Comparison of ENCODE assay signal across 27 mouse cellular contexts in genomic region chr11:85805779-85806178, GRCm38 (mm10). TPM values are rescaled to one million over a fixed set of nuclear protein-coding genes. Genes with fewer than 3 reads are reported as not detected.
DNase-seq lines count a peak whose midpoint lies in the region; ATAC-seq lines count a peak whose summit lies in the region.
"Had no signal": no experiment of that assay in that cellular context is flagged by ENCODE, and none has a peak within 500 bp of the region (broad histone marks: within the 10 kb centered on the region; RNA-seq: fewer than 3 reads in every experiment).

No protein-coding gene starts in this region.

- ATAC-seq in liver, embryonic 15.5 days (ENCODE audit: insufficient read depth) = no peak
- no peak for ATAC-seq in liver, embryonic 11.5 days (replicated peaks; ENCODE audit: low FRiP score)
- no peak for ATAC-seq in lung, embryonic 15.5 days (ENCODE audit: borderline replicate concordance, extremely low read depth, low FRiP score, low TSS enrichment)
- ATAC-seq: CD4-positive, CD25-positive, alpha-beta regulatory T cell, adult 4 months; forebrain, embryonic 15.5 days had no signal

- peak overlapping the region; percentile 98 for H3K27ac ChIP-seq in liver, embryonic 15.5 days (replicated peaks)
- no peak overlapping the region for H3K27ac ChIP-seq in liver, embryonic 11.5 days (ENCODE audit: low read depth, low read length)
- H3K27ac ChIP-seq in lung, embryonic 15.5 days = 0 out of 2 replicates have a peak overlapping the region, but pooled peaks have one; percentile 41
- peak overlapping the region; percentile 20; the same call in 1 of the 2 replicates for H3K27ac ChIP-seq in embryonic facial prominence, embryonic 10.5 days (replicated peaks)
- H3K27ac ChIP-seq: embryonic facial prominence, embryonic 13.5 days; forebrain, embryonic 12.5 days; forebrain, embryonic 15.5 days; heart, adult 2 months; hindbrain, embryonic 12.5 days; hindbrain, embryonic 15.5 days had no signal

- 62% methylated on average over 1 of the region's 1 CpGs for WGBS in liver, embryonic 15.5 days (ENCODE audit: insufficient replicate concordance)
- 71% methylated on average over 1 of the region's 1 CpGs for WGBS in liver, embryonic 11.5 days
- 58% methylated on average over 1 of the region's 1 CpGs for WGBS in lung, embryonic 15.5 days
- 82% methylated on average over 1 of the region's 1 CpGs for WGBS in embryonic facial prominence, embryonic 10.5 days

- H3K9me3 ChIP-seq in liver, embryonic 15.5 days (replicated peaks) = no peaks in the 10 kb centered on the region
- H3K9me3 ChIP-seq in liver, embryonic 11.5 days (ENCODE audit: control insufficient read depth, low read length) = no peaks in the 10 kb centered on the region
- no peaks in the 10 kb centered on the region for H3K9me3 ChIP-seq in lung, embryonic 15.5 days
- no peaks in the 10 kb centered on the region for H3K9me3 ChIP-seq in embryonic facial prominence, embryonic 10.5 days
- H3K9me3 ChIP-seq: embryonic facial prominence, embryonic 13.5 days; forebrain, embryonic 12.5 days; forebrain, embryonic 15.5 days; hindbrain, embryonic 12.5 days; hindbrain, embryonic 15.5 days had no signal

- H3K4me2 ChIP-seq in liver, embryonic 15.5 days = no peak overlapping the region
- H3K4me2 ChIP-seq in liver, embryonic 11.5 days = no peak overlapping the region
- H3K4me2 ChIP-seq in lung, embryonic 15.5 days = no peak overlapping the region
- H3K4me2 ChIP-seq: embryonic facial prominence, embryonic 13.5 days; forebrain, embryonic 12.5 days; forebrain, embryonic 15.5 days; heart, embryonic 11.5 days; hindbrain, embryonic 12.5 days; hindbrain, embryonic 15.5 days had no signal

- H3K4me3 ChIP-seq in liver, embryonic 15.5 days (replicated peaks) = no peak overlapping the region
- H3K4me3 ChIP-seq in liver, embryonic 11.5 days (ENCODE audit: low read depth, low read length) = no peak overlapping the region
- no peak overlapping the region for H3K4me3 ChIP-seq in lung, embryonic 15.5 days
- no peak overlapping the region for H3K4me3 ChIP-seq in embryonic facial prominence, embryonic 10.5 days
- H3K4me3 ChIP-seq: embryonic facial prominence, embryonic 13.5 days; erythroblast, embryonic 14.5 days; forebrain, embryonic 12.5 days; forebrain, embryonic 15.5 days; heart, adult 2 months; hindbrain, embryonic 12.5 days; hindbrain, embryonic 15.5 days had no signal

- H3K36me3 ChIP-seq in liver, embryonic 15.5 days (replicated peaks) = peaks cover 14% of the 10 kb centered on the region; the same call in 1 of the 2 replicates
- no peaks in the 10 kb centered on the region for H3K36me3 ChIP-seq in liver, embryonic 11.5 days (ENCODE audit: control insufficient read depth, insufficient read depth, low read length)
- no peaks in the 10 kb centered on the region for H3K36me3 ChIP-seq in lung, embryonic 15.5 days
- 0 out of 2 replicates have a peak, but pooled peaks cover 3% of the 10 kb centered on the region for H3K36me3 ChIP-seq in embryonic facial prominence, embryonic 10.5 days (replicated peaks)
- H3K36me3 ChIP-seq: embryonic facial prominence, embryonic 13.5 days; forebrain, embryonic 12.5 days; forebrain, embryonic 15.5 days; hindbrain, embryonic 12.5 days; hindbrain, embryonic 15.5 days had no signal

- peaks cover 56% of the 10 kb centered on the region for H3K4me1 ChIP-seq in liver, embryonic 15.5 days (replicated peaks)
- H3K4me1 ChIP-seq in liver, embryonic 11.5 days (replicated peaks; ENCODE audit: control insufficient read depth, insufficient read depth, low read length) = peaks cover 19% of the 10 kb centered on the region
- peaks cover 29% of the 10 kb centered on the region for H3K4me1 ChIP-seq in lung, embryonic 15.5 days
- peaks cover 20% of the 10 kb centered on the region for H3K4me1 ChIP-seq in embryonic facial prominence, embryonic 10.5 days
- H3K4me1 ChIP-seq: forebrain, embryonic 12.5 days; forebrain, embryonic 15.5 days; hindbrain, embryonic 12.5 days; hindbrain, embryonic 15.5 days had no signal

- DNase-seq in liver, embryonic 11.5 days (ENCODE audit: low spot score) = no peak
- no peak for DNase-seq in lung, adult 18-20 months
- no peak for DNase-seq in embryonic facial prominence, embryonic 10.5 days (ENCODE audit: low spot score)
- DNase-seq in lung, postnatal 10 days = peak; percentile 59
- no peak for DNase-seq in thymus, postnatal 36 days
- DNase-seq: adrenal gland, adult 2 months; adrenal gland, postnatal 14 days; cerebellum, adult 11 months; cerebellum, adult 2 months; cerebellum, adult 9-11 months; cerebellum, postnatal 25 days; gastrocnemius, postnatal 25 days; heart, adult 2 months had no signal

- no peak overlapping the region for H3K9ac ChIP-seq in liver, embryonic 15.5 days
- H3K9ac ChIP-seq in liver, embryonic 11.5 days (ENCODE audit: low read depth, low read length) = no peak overlapping the region
- no peak overlapping the region for H3K9ac ChIP-seq in lung, embryonic 15.5 days
- H3K9ac ChIP-seq: embryonic facial prominence, embryonic 13.5 days; forebrain, embryonic 12.5 days; forebrain, embryonic 15.5 days; hindbrain, embryonic 12.5 days; hindbrain, embryonic 15.5 days had no signal

- H3K27me3 ChIP-seq in liver, embryonic 15.5 days = peaks cover 21% of the 10 kb centered on the region
- H3K27me3 ChIP-seq in liver, embryonic 11.5 days (replicated peaks; ENCODE audit: control insufficient read depth, insufficient read depth, low read length) = no peaks in the 10 kb centered on the region
- H3K27me3 ChIP-seq in lung, embryonic 15.5 days = no peaks in the 10 kb centered on the region
- peaks cover 14% of the 10 kb centered on the region for H3K27me3 ChIP-seq in embryonic facial prominence, embryonic 10.5 days (replicated peaks; ENCODE audit: low read depth, poor library complexity, severe bottlenecking)
- H3K27me3 ChIP-seq: embryonic facial prominence, embryonic 13.5 days; forebrain, embryonic 15.5 days; hindbrain, embryonic 12.5 days; hindbrain, embryonic 15.5 days had no signal

RNA-seq across cellular contexts. Expression of gene Tbx2, which starts 26.6 kb away (rescaled TPM):
- 0.45 and 0.56 TPM in 2 replicates for polyA plus RNA-seq in liver, embryonic 15.5 days (2015; fragmentation: Nextera tagmentation; extraction: Ambion mirVana)
- polyA plus RNA-seq in liver, embryonic 11.5 days (2014; fragmentation: Nextera tagmentation; extraction: Ambion mirVana) = 2.7 and 3.2 TPM in 2 replicates
- 40.9 and 44.9 TPM in 2 replicates for polyA plus RNA-seq in lung, embryonic 15.5 days (2015; fragmentation: Nextera tagmentation; extraction: Ambion mirVana)
- 9.9 and 10.9 TPM in 2 replicates for polyA plus RNA-seq in embryonic facial prominence, embryonic 10.5 days (2016; fragmentation: Nextera tagmentation; extraction: Ambion mirVana)
- polyA plus RNA-seq: CD4-positive, CD25-positive, alpha-beta regulatory T cell, adult 4 months had no signal

RNA-seq across cellular contexts. Expression of gene Gm11444, which starts 44.4 kb away (rescaled TPM):
- not detected in 2 replicates for polyA plus RNA-seq in liver, embryonic 15.5 days (2015; fragmentation: Nextera tagmentation; extraction: Ambion mirVana)
- not detected in 2 replicates for polyA plus RNA-seq in liver, embryonic 11.5 days (2014; fragmentation: Nextera tagmentation; extraction: Ambion mirVana)
- polyA plus RNA-seq in lung, embryonic 15.5 days (2015; fragmentation: Nextera tagmentation; extraction: Ambion mirVana) = 0.62 TPM in 1 of 2 replicates, not detected in the other
- polyA plus RNA-seq in embryonic facial prominence, embryonic 10.5 days (2016; fragmentation: Nextera tagmentation; extraction: Ambion mirVana) = not detected in 2 replicates
- polyA plus RNA-seq: adrenal gland, adult 2 months; C2C12; cerebellum, adult 2 months; embryonic facial prominence, embryonic 13.5 days; erythroblast, embryonic 14.5 days; forebrain, embryonic 12.5 days; forebrain, embryonic 15.5 days; gonadal fat pad, adult 2 months; heart, adult 2 months; heart, embryonic 11.5 days; heart, embryonic 14.5 days; heart, postnatal 0 days; hindbrain, embryonic 12.5 days; hindbrain, embryonic 15.5 days had no signal
